Mouse (Mus musculus) kidney, embryonic 14.5 days (tissue): ENCODE measurements at regions not wholly inside any gene's neighbourhood (a gene's known extent, or its start where the extent isn't known, plus 50 kb on each side); places are given as distances from the start of the nearest gene placed in this dataset.

ENCODE experiments used
- ATAC-seq: fragments of 200-750 bp; cut with Nextera tagmentation; 2 replicates; pipeline ENCODE4 v1.8.0; 2017; ENCODE audit warnings: moderate number of reproducible peaks, mild to moderate bottlenecking, moderate TSS enrichment, moderate library complexity; ENCODE audit not compliant: low FRiP score, low TSS enrichment
- H3K27ac ChIP-seq: fragments of 300-500 bp; sonication (generic); 2 replicates; pipeline ENCODE4 v1.5.1; 2014; ENCODE audit warnings: low read depth, mild to moderate bottlenecking, low read length, moderate library complexity, mixed read lengths
- H3K27me3 ChIP-seq: fragments of 300-500 bp; sonication (generic); 2 replicates; pipeline ENCODE4 v1.6.1; 2014; ENCODE audit warnings: mild to moderate bottlenecking, low read length; ENCODE audit not compliant: control insufficient read depth, insufficient read depth
- H3K36me3 ChIP-seq: fragments of 300-500 bp; sonication (generic); 2 replicates; pipeline ENCODE4 v1.6.1; 2014; ENCODE audit warnings: low read length, mixed read lengths; ENCODE audit not compliant: control insufficient read depth, insufficient read depth
- H3K4me1 ChIP-seq: fragments of 300-500 bp; sonication (generic); 2 replicates; pipeline ENCODE4 v1.6.1; 2014; ENCODE audit warnings: low read length, mixed read lengths; ENCODE audit not compliant: control insufficient read depth, insufficient read depth
- H3K4me2 ChIP-seq: fragments of 300-500 bp; sonication (generic); replicated peaks from 2 replicates; pipeline ENCODE4 v1.6.1; 2014; ENCODE audit warnings: low read depth, mild to moderate bottlenecking, low read length
- H3K4me3 ChIP-seq: fragments of 300-500 bp; sonication (generic); 2 replicates; pipeline ENCODE4 v1.5.1; 2014; ENCODE audit warnings: mild to moderate bottlenecking, low read length
- H3K9ac ChIP-seq: fragments of 300-500 bp; sonication (generic); 2 replicates; pipeline ENCODE4 v1.6.1; 2014; ENCODE audit warnings: low read depth, mild to moderate bottlenecking, low read length, moderate library complexity
- H3K9me3 ChIP-seq: fragments of 300-500 bp; sonication (generic); 2 replicates; pipeline ENCODE4 v1.6.1; 2016; ENCODE audit warnings: low read length; ENCODE audit not compliant: control insufficient read depth
- WGBS: fragments of 180-500 bp; shearing (Covaris S2); extraction: QIAGEN DNeasy Blood & Tissue Kit; methylation state at CpG from one replicate; pipeline ENCODE4 v1.1.7; 2014; 5-methylcytosine and 5-hydroxymethylcytosine counted together

GRCm38 (mm10) chr10:111620927-111621676 lies 115.0 kb downstream of the Phlda1 start:
- no peaks in the 10 kb centered on the region for H3K9me3 ChIP-seq

GRCm38 (mm10) chr10:111622789-111623188 lies 116.7 kb downstream of the Phlda1 start:
- no peaks in the 10 kb centered on the region for H3K4me1 ChIP-seq
- no peak overlapping the region for H3K9ac ChIP-seq
- WGBS, result 13% methylated on average over 4 of the region's 4 CpGs
- no peaks in the 10 kb centered on the region for H3K9me3 ChIP-seq
- no peaks in the 10 kb centered on the region for H3K27me3 ChIP-seq
- no peak overlapping the region for H3K4me3 ChIP-seq
- no peak overlapping the region for H3K4me2 ChIP-seq
- ATAC-seq, result no peak
- no peak overlapping the region for H3K27ac ChIP-seq
- H3K36me3 ChIP-seq, result no peaks in the 10 kb centered on the region

More at GRCm38 (mm10) chr10:111620927-111621676, 115.0 kb downstream of the Phlda1 start:
- Histone ChIP-seq H3K4me2 (no peak overlapping the region), H3K27ac (no peak overlapping the region), H3K4me1 (no peaks in the 10 kb centered on the region), H3K4me3 (no peak overlapping the region), H3K9ac (no peak overlapping the region), H3K27me3 (no peaks in the 10 kb centered on the region), H3K36me3 (no peaks in the 10 kb centered on the region)
- WGBS, result 79% methylated on average over 11 of the region's 11 CpGs
- no peak for ATAC-seq

GRCm38 (mm10) chr10:111624021-111624420 lies 117.9 kb downstream of the Phlda1 start:
- no peak for ATAC-seq
- WGBS, result 49% methylated on average over 2 of the region's 2 CpGs
- H3K27me3 ChIP-seq, result no peaks in the 10 kb centered on the region

GRCm38 (mm10) chr10:111624624-111625023 lies 118.5 kb downstream of the Phlda1 start:
- Histone ChIP-seq H3K36me3 (no peaks in the 10 kb centered on the region), H3K27ac (no peak overlapping the region), H3K9ac (no peak overlapping the region), H3K4me1 (no peaks in the 10 kb centered on the region), H3K4me3 (no peak overlapping the region), H3K4me2 (no peak overlapping the region), H3K27me3 (no peaks in the 10 kb centered on the region), H3K9me3 (no peaks in the 10 kb centered on the region)
- ATAC-seq, result no peak
- WGBS, result 53% methylated on average over 7 of the region's 7 CpGs

More at GRCm38 (mm10) chr10:111624021-111624420, 117.9 kb downstream of the Phlda1 start:
- Histone ChIP-seq H3K4me2 (no peak overlapping the region), H3K4me3 (no peak overlapping the region), H3K4me1 (no peaks in the 10 kb centered on the region), H3K9me3 (no peaks in the 10 kb centered on the region), H3K27ac (no peak overlapping the region), H3K9ac (no peak overlapping the region), H3K36me3 (no peaks in the 10 kb centered on the region)

GRCm38 (mm10) chr10:111625573-111625972 lies 119.5 kb downstream of the Phlda1 start:
- Histone ChIP-seq H3K27ac (no peak overlapping the region), H3K4me3 (no peak overlapping the region), H3K9ac (no peak overlapping the region), H3K4me1 (no peaks in the 10 kb centered on the region), H3K4me2 (no peak overlapping the region), H3K9me3 (no peaks in the 10 kb centered on the region), H3K27me3 (no peaks in the 10 kb centered on the region), H3K36me3 (no peaks in the 10 kb centered on the region)
- no peak for ATAC-seq
- WGBS, result 94% methylated on average over 11 of the region's 11 CpGs

- Histone ChIP-seq H3K4me2 (no peak overlapping the region), H3K27me3 (no peaks in the 10 kb centered on the region), H3K9me3 (no peaks in the 10 kb centered on the region), H3K4me3 (no peak overlapping the region), H3K36me3 (no peaks in the 10 kb centered on the region), H3K9ac (no peak overlapping the region), H3K27ac (no peak overlapping the region), H3K4me1 (no peaks in the 10 kb centered on the region)
- no peak for ATAC-seq
- 88% methylated on average over 6 of the region's 6 CpGs for WGBS
Measured at GRCm38 (mm10) chr10:111626009-111626408, 119.9 kb downstream of the Phlda1 start.

GRCm38 (mm10) chr10:111636283-111636682 lies 130.2 kb downstream of the Phlda1 start:
- H3K4me1 ChIP-seq, result no peaks in the 10 kb centered on the region
- ATAC-seq, result no peak
- H3K9me3 ChIP-seq, result no peaks in the 10 kb centered on the region
- no peaks in the 10 kb centered on the region for H3K36me3 ChIP-seq
- H3K9ac ChIP-seq, result no peak overlapping the region
- H3K27ac ChIP-seq, result no peak overlapping the region
- no peak overlapping the region for H3K4me3 ChIP-seq
- no peaks in the 10 kb centered on the region for H3K27me3 ChIP-seq
- 71% methylated on average over 14 of the region's 14 CpGs for WGBS
- no peak overlapping the region for H3K4me2 ChIP-seq

GRCm38 (mm10) chr10:111637084-111637735 lies 131.1 kb downstream of the Phlda1 start:
- Histone ChIP-seq H3K27ac (no peak overlapping the region), H3K4me1 (no peaks in the 10 kb centered on the region), H3K9ac (no peak overlapping the region), H3K4me3 (no peak overlapping the region), H3K9me3 (no peaks in the 10 kb centered on the region), H3K27me3 (no peaks in the 10 kb centered on the region), H3K4me2 (no peak overlapping the region), H3K36me3 (no peaks in the 10 kb centered on the region)
- 75% methylated on average over 12 of the region's 12 CpGs for WGBS
- ATAC-seq, result no peak

- H3K4me3 ChIP-seq, result no peak overlapping the region
- no peaks in the 10 kb centered on the region for H3K4me1 ChIP-seq
- H3K27ac ChIP-seq, result no peak overlapping the region
- WGBS, result 80% methylated on average over 7 of the region's 7 CpGs
- H3K36me3 ChIP-seq, result no peaks in the 10 kb centered on the region
- H3K4me2 ChIP-seq, result no peak overlapping the region
- no peaks in the 10 kb centered on the region for H3K9me3 ChIP-seq
- H3K9ac ChIP-seq, result no peak overlapping the region
- no peak for ATAC-seq
- no peaks in the 10 kb centered on the region for H3K27me3 ChIP-seq
Measured at GRCm38 (mm10) chr10:111639866-111640265, 133.8 kb downstream of the Phlda1 start.
